Mouse (Mus musculus): Measurements from ENCODE around the gene Gm8257.
"Not testable (repeated sequence)": the region's sequence is repeated elsewhere in the genome, so short reads cannot be mapped to it uniquely, and the experiment has no call there.

Gene Gm8257

DNA sequence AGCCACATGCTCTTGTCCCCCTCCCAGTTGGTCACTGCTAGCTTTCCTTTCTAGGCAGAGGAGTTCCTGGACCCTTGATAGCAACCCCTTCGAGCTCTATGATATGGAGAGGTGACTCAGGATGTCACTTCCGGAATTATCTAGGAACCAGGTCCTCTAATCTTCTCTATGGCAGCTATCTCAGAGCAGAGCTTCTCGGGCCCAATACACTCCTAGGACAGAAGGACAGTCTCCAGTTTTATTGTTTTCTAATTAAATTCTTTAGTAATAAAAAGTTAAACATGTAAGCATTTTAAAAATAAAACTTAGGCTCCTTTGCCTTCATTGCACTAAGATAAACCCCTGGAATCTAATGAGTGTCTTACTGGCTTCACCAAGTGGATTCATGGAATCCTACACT, at the start of gene Gm8257:
TSS of gene Gm8257 (minus strand) at position 101 of the 400 bp plus-strand sequence.
- DNase-seq (ENCODE audit: low spot score): not testable (repeated sequence)

GRCm38 (mm10) chr14:44750240-44750639, 44.0 kb upstream of the Gm8257 start, which contains the start of gene Gm8267:
Gene Gm8267, minus strand, starts transcription at chr14:44750340.
- DNase-seq (ENCODE audit: low spot score): no peak

- not testable (repeated sequence) for DNase-seq (ENCODE audit: low spot score)
Observed at GRCm38 (mm10) chr14:44742789-44743188, 36.5 kb upstream of the Gm8257 start.

DNA sequence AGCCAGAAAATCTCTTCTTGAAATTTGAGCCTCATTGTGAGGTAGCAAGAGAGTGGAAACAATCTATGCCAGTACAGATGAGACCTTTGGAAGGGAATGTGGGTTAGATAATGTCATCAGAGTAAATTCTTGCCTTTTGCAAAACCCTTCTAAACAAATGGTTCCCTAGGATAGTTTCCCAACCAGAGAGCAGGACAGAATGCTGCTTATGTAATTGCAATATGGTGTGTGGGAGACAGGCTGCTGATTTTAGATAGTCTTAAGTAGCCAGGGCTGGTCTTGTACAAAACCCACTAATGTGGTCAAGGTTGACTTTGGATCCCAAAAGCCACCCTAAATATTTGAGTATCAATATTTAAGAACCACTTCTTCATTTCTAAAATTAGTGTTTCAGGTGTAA, 24.5 kb upstream of the Gm8257 start:
- DNase-seq (ENCODE audit: low spot score): not testable (repeated sequence)

DNA sequence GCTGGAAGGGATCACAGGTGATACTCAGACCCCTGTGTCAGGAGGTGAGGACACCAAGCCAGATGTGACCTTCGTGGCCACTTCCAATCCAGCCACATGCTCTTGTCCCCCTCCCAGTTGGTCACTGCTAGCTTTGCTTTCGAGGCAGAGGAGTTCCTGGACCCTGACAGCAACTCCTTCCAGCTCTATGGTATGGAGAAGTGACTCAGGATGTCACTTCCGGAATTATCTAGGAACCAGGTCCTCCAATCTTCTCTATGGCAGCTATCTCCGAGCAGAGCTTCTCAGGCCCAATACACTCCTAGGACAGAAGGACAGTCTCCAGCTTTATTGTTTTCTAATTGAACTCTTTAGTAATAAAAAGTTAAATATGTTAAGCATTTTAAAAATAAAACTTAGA, 78.5 kb downstream of the Gm8257 start, which contains the start of gene Gm5624:
TSS of gene Gm5624 (minus strand) at position 202 of the 400 bp plus-strand sequence.
- DNase-seq (ENCODE audit: low spot score): not testable (repeated sequence)
